Mouse (Mus musculus): Measurements from ENCODE around the gene Pax7. TPM values are rescaled to one million over a fixed set of nuclear protein-coding genes. Genes with fewer than 3 reads are reported as not detected.

Pax7 gene
- 0.39 and 1.1 TPM in 2 replicates for polyA plus RNA-seq (2015; fragmentation: Nextera tagmentation; extraction: Ambion mirVana)

- Histone ChIP-seq H3K4me2 (peak within 1 kb of the TSS; percentile 41), H3K4me1 (replicated peaks) (peaks cover 25% of the 10 kb centered on the region), H3K36me3 (no peaks in the 10 kb centered on the region), H3K27me3 (peaks cover 80% of the 10 kb centered on the region), H3K9me3 (no peaks in the 10 kb centered on the region), H3K27ac (replicated peaks) (no peak within 1 kb of the TSS), H3K9ac (no peak within 1 kb of the TSS), H3K4me3 (peak within 1 kb of the TSS; percentile 23)
- no peak for ATAC-seq (ENCODE audit: low FRiP score, low read depth)
- 0% methylated on average over 30 of the region's 41 CpGs for WGBS
These were observed at the start of gene Pax7 for GRCm38 (mm10) chr4:139833036-139833634. Pax7 (minus strand) TSS chr4:139833528.

GRCm38 (mm10) chr4:139881796-139882195 lies 48.5 kb upstream of the Pax7 start:
- H3K27ac ChIP-seq (replicated peaks): no peak overlapping the region

GRCm38 (mm10) chr4:139879324-139879723 lies 46.0 kb upstream of the Pax7 start:
- no peak overlapping the region for H3K4me3 ChIP-seq
- 70% methylated on average over 7 of the region's 7 CpGs for WGBS

More at GRCm38 (mm10) chr4:139881796-139882195, 48.5 kb upstream of the Pax7 start:
- Histone ChIP-seq H3K4me3 (no peak overlapping the region), H3K9me3 (no peaks in the 10 kb centered on the region), H3K27me3 (no peaks in the 10 kb centered on the region), H3K4me1 (replicated peaks) (no peaks in the 10 kb centered on the region), H3K4me2 (no peak overlapping the region), H3K36me3 (no peaks in the 10 kb centered on the region), H3K9ac (no peak overlapping the region)
- ATAC-seq (ENCODE audit: low FRiP score, low read depth): no peak

GRCm38 (mm10) chr4:139878443-139878842 lies 45.1 kb upstream of the Pax7 start:
- no peak for ATAC-seq (ENCODE audit: low FRiP score, low read depth)
- H3K27me3 ChIP-seq: no peaks in the 10 kb centered on the region
- WGBS: 68% methylated on average over 4 of the region's 4 CpGs
- H3K4me2 ChIP-seq: no peak overlapping the region
- H3K4me1 ChIP-seq (replicated peaks): no peaks in the 10 kb centered on the region
- no peaks in the 10 kb centered on the region for H3K9me3 ChIP-seq
- H3K27ac ChIP-seq (replicated peaks): no peak overlapping the region
- H3K36me3 ChIP-seq: no peaks in the 10 kb centered on the region
- H3K9ac ChIP-seq: no peak overlapping the region
- no peak overlapping the region for H3K4me3 ChIP-seq

More at GRCm38 (mm10) chr4:139879324-139879723, 46.0 kb upstream of the Pax7 start:
- Histone ChIP-seq H3K27me3 (no peaks in the 10 kb centered on the region), H3K4me2 (no peak overlapping the region), H3K4me1 (replicated peaks) (no peaks in the 10 kb centered on the region), H3K36me3 (no peaks in the 10 kb centered on the region), H3K9ac (no peak overlapping the region), H3K27ac (replicated peaks) (no peak overlapping the region), H3K9me3 (no peaks in the 10 kb centered on the region)
- no peak for ATAC-seq (ENCODE audit: low FRiP score, low read depth)

GRCm38 (mm10) chr4:139877269-139877668 lies 43.9 kb upstream of the Pax7 start:
- 5% methylated on average over 4 of the region's 4 CpGs for WGBS

GRCm38 (mm10) chr4:139872595-139872994 lies 39.3 kb upstream of the Pax7 start:
- Histone ChIP-seq H3K4me1 (replicated peaks) (no peaks in the 10 kb centered on the region), H3K4me2 (no peak overlapping the region), H3K27ac (replicated peaks) (no peak overlapping the region), H3K9me3 (no peaks in the 10 kb centered on the region), H3K36me3 (no peaks in the 10 kb centered on the region), H3K27me3 (0 out of 2 replicates have a peak, but pooled peaks cover 2% of the 10 kb centered on the region), H3K4me3 (no peak overlapping the region), H3K9ac (no peak overlapping the region)
- 2% methylated on average over 3 of the region's 3 CpGs for whole genome bisulfite sequencing
- ATAC-seq (ENCODE audit: low FRiP score, low read depth): peak; percentile 70

More at GRCm38 (mm10) chr4:139877269-139877668, 43.9 kb upstream of the Pax7 start:
- no peaks in the 10 kb centered on the region for H3K36me3 ChIP-seq
- H3K4me3 ChIP-seq: no peak overlapping the region
- ATAC-seq (ENCODE audit: low FRiP score, low read depth): peak; percentile 82; the same call in 1 of the 2 replicates
- H3K27me3 ChIP-seq: no peaks in the 10 kb centered on the region
- H3K4me1 ChIP-seq (replicated peaks): no peaks in the 10 kb centered on the region
- no peaks in the 10 kb centered on the region for H3K9me3 ChIP-seq
- no peak overlapping the region for H3K9ac ChIP-seq
- H3K4me2 ChIP-seq: no peak overlapping the region
- no peak overlapping the region for H3K27ac ChIP-seq (replicated peaks)

- H3K36me3 ChIP-seq: no peaks in the 10 kb centered on the region
- 21% methylated on average over 12 of the region's 12 CpGs for WGBS
- H3K27me3 ChIP-seq: 0 out of 2 replicates have a peak, but pooled peaks cover 2% of the 10 kb centered on the region
- H3K4me3 ChIP-seq: no peak overlapping the region
- H3K4me1 ChIP-seq (replicated peaks): no peaks in the 10 kb centered on the region
- H3K4me2 ChIP-seq: no peak overlapping the region
- ATAC-seq (ENCODE audit: low FRiP score, low read depth): no peak; the same call in 1 of the 2 replicates
- no peaks in the 10 kb centered on the region for H3K9me3 ChIP-seq
- H3K27ac ChIP-seq (replicated peaks): no peak overlapping the region
- no peak overlapping the region for H3K9ac ChIP-seq
These were observed 38.4 kb upstream of the Pax7 start for GRCm38 (mm10) chr4:139871699-139872098.

- H3K9me3 ChIP-seq: no peaks in the 10 kb centered on the region
- H3K27ac ChIP-seq (replicated peaks): no peak overlapping the region
- H3K4me1 ChIP-seq (replicated peaks): no peaks in the 10 kb centered on the region
- ATAC-seq (ENCODE audit: low FRiP score, low read depth): no peak
- H3K4me3 ChIP-seq: no peak overlapping the region
- no peaks in the 10 kb centered on the region for H3K36me3 ChIP-seq
- H3K4me2 ChIP-seq: no peak overlapping the region
- peaks cover 3% of the 10 kb centered on the region; the same call in 1 of the 2 replicates for H3K27me3 ChIP-seq
- H3K9ac ChIP-seq: no peak overlapping the region
- WGBS: 71% methylated on average over 1 of the region's 1 CpGs
These were observed 29.9 kb upstream of the Pax7 start for GRCm38 (mm10) chr4:139863218-139863617.

GRCm38 (mm10) chr4:139858635-139859176 lies 25.4 kb upstream of the Pax7 start:
- Histone ChIP-seq H3K27me3 (peaks cover 29% of the 10 kb centered on the region), H3K4me1 (replicated peaks) (no peaks in the 10 kb centered on the region), H3K9ac (no peak overlapping the region), H3K27ac (replicated peaks) (no peak overlapping the region), H3K4me2 (no peak overlapping the region), H3K4me3 (no peak overlapping the region), H3K9me3 (no peaks in the 10 kb centered on the region), H3K36me3 (no peaks in the 10 kb centered on the region)
- peak; percentile 86; the same call in 1 of the 2 replicates for ATAC-seq (ENCODE audit: low FRiP score, low read depth)
- WGBS: 2% methylated on average over 13 of the region's 13 CpGs

- H3K9me3 ChIP-seq: no peaks in the 10 kb centered on the region
- no peak overlapping the region for H3K4me3 ChIP-seq
- no peak for ATAC-seq (ENCODE audit: low FRiP score, low read depth)
- H3K27ac ChIP-seq (replicated peaks): no peak overlapping the region
- WGBS: 3% methylated on average over 25 of the region's 25 CpGs
- peaks cover 66% of the 10 kb centered on the region for H3K27me3 ChIP-seq
- H3K4me1 ChIP-seq (replicated peaks): peaks cover 9% of the 10 kb centered on the region; the same call in 1 of the 2 replicates
- no peaks in the 10 kb centered on the region for H3K36me3 ChIP-seq
- peak overlapping the region; percentile 3; the same call in 1 of the 2 replicates for H3K4me2 ChIP-seq
- no peak overlapping the region for H3K9ac ChIP-seq
These were observed 19.1 kb upstream of the Pax7 start for GRCm38 (mm10) chr4:139852219-139853035.

- no peaks in the 10 kb centered on the region for H3K36me3 ChIP-seq
- peaks cover 9% of the 10 kb centered on the region; the same call in 1 of the 2 replicates for H3K4me1 ChIP-seq (replicated peaks)
- 11% methylated on average over 15 of the region's 15 CpGs for WGBS
- H3K4me3 ChIP-seq: no peak overlapping the region
- peaks cover 65% of the 10 kb centered on the region for H3K27me3 ChIP-seq
- no peak for ATAC-seq (ENCODE audit: low FRiP score, low read depth)
- H3K9ac ChIP-seq: no peak overlapping the region
- no peak overlapping the region for H3K27ac ChIP-seq (replicated peaks)
- no peak overlapping the region for H3K4me2 ChIP-seq
- H3K9me3 ChIP-seq: no peaks in the 10 kb centered on the region
These were observed 18.1 kb upstream of the Pax7 start for GRCm38 (mm10) chr4:139851387-139851786.
